In the genomic region with DNA sequence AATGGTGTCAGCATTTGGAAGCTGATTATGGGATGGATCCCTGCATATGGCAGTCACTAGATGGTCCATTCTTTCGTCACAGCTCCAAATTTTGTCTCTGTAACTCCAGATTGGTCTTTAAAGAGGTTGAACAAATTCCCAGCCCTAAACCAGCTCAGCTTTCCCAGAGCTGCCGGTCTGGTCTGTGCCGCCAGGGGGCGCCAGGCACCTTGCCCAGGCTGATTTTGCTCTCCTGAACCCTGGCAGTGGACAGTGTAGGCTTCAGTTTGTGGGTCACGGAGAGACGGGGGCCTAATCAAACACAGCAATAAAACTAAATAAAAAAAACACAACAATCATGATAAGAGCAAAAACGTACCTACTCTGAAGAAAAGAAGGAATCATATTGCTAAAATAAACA, we compare ENCODE assay signal across 10 mouse cellular contexts. TPM values are rescaled to one million over a fixed set of nuclear protein-coding genes. Genes with fewer than 3 reads are reported as not detected.
DNase-seq lines count a peak whose midpoint lies in the region; ATAC-seq and TF ChIP-seq lines count a peak whose summit lies in the region.
"Had no signal": no experiment of that assay in that cellular context is flagged by ENCODE, and none has a peak within 500 bp of the region (broad histone marks: within the 10 kb centered on the region; RNA-seq: fewer than 3 reads in every experiment).

No protein-coding gene starts in this region.

- H3K27ac ChIP-seq in midbrain, embryonic 10.5 days (replicated peaks), result no peak overlapping the region
- no peak overlapping the region for H3K27ac ChIP-seq in midbrain, embryonic 16.5 days (ENCODE audit: low read length)
- no peak overlapping the region for H3K27ac ChIP-seq in embryonic facial prominence, embryonic 11.5 days (replicated peaks; ENCODE audit: low read depth, low read length)
- H3K27ac ChIP-seq in hindbrain, postnatal 0 days, result no peak overlapping the region
- no peak overlapping the region for H3K27ac ChIP-seq in limb, embryonic 11.5 days (replicated peaks; ENCODE audit: low read depth, low read length)

- H3K4me1 ChIP-seq in midbrain, embryonic 10.5 days, result peaks cover 16% of the 10 kb centered on the region
- H3K4me1 ChIP-seq in midbrain, embryonic 16.5 days (ENCODE audit: control insufficient read depth, insufficient read depth, low read length), result peaks cover 13% of the 10 kb centered on the region
- 0 out of 2 replicates have a peak, but pooled peaks cover 3% of the 10 kb centered on the region for H3K4me1 ChIP-seq in embryonic facial prominence, embryonic 11.5 days (ENCODE audit: control insufficient read depth, insufficient read depth, low read length)
- H3K4me1 ChIP-seq in hindbrain, postnatal 0 days (ENCODE audit: insufficient read depth, low read length), result peaks cover 12% of the 10 kb centered on the region; the same call in 1 of the 2 replicates
- peaks cover 8% of the 10 kb centered on the region for H3K4me1 ChIP-seq in limb, embryonic 11.5 days (ENCODE audit: control insufficient read depth, insufficient read depth, low read length)

- H3K36me3 ChIP-seq in midbrain, embryonic 10.5 days, result no peaks in the 10 kb centered on the region
- no peaks in the 10 kb centered on the region for H3K36me3 ChIP-seq in midbrain, embryonic 16.5 days (ENCODE audit: control insufficient read depth, insufficient read depth, low read length)
- no peaks in the 10 kb centered on the region for H3K36me3 ChIP-seq in embryonic facial prominence, embryonic 11.5 days (replicated peaks; ENCODE audit: control insufficient read depth, insufficient read depth, low read depth, low read length)
- H3K36me3 ChIP-seq in hindbrain, postnatal 0 days (ENCODE audit: insufficient read depth, low read length), result no peaks in the 10 kb centered on the region
- no peaks in the 10 kb centered on the region for H3K36me3 ChIP-seq in limb, embryonic 11.5 days (ENCODE audit: control insufficient read depth, insufficient read depth, low read length)

- no peak for ATAC-seq in midbrain, embryonic 16.5 days
- ATAC-seq in embryonic facial prominence, embryonic 11.5 days (replicated peaks; ENCODE audit: insufficient number of reproducible peaks, low FRiP score, low TSS enrichment, low read depth), result no peak
- ATAC-seq in hindbrain, postnatal 0 days, result no peak
- ATAC-seq in limb, embryonic 11.5 days (ENCODE audit: insufficient number of reproducible peaks, low FRiP score, low TSS enrichment, low read depth), result no peak

- peak; percentile 72 for DNase-seq in midbrain, embryonic 10.5 days (ENCODE audit: low spot score)
- peak; percentile 87 for DNase-seq in adrenal gland, postnatal 14 days
- DNase-seq in embryonic facial prominence, embryonic 11.5 days (ENCODE audit: low spot score), result peak; percentile 71
- peak; percentile 58 for DNase-seq in hindbrain, postnatal 0 days (ENCODE audit: low spot score)
- peak; percentile 84 for DNase-seq in limb, embryonic 11.5 days (ENCODE audit: low spot score)
- peak; percentile 46 for DNase-seq in ovary, postnatal 10 days (ENCODE audit: low spot score)
- DNase-seq in thymus, postnatal 14 days, result peak; percentile 67

- no peak overlapping the region for H3K4me2 ChIP-seq in midbrain, embryonic 16.5 days (ENCODE audit: low read length)
- H3K4me2 ChIP-seq in embryonic facial prominence, embryonic 11.5 days (ENCODE audit: low read depth, low read length), result no peak overlapping the region
- no peak overlapping the region for H3K4me2 ChIP-seq in hindbrain, postnatal 0 days (ENCODE audit: low read depth, low read length)
- H3K4me2 ChIP-seq in limb, embryonic 11.5 days (ENCODE audit: low read depth, severe bottlenecking), result no peak overlapping the region

- TF ChIP-seq CTCF in hindbrain, postnatal 0 days (IDR thresholded peaks at IDR 0.05; ENCODE audit: low read depth), result peak; percentile 83

- WGBS in midbrain, embryonic 10.5 days, result 19% methylated on average over 7 of the region's 7 CpGs
- 19% methylated on average over 7 of the region's 7 CpGs for WGBS in midbrain, embryonic 16.5 days
- 17% methylated on average over 7 of the region's 7 CpGs for WGBS in embryonic facial prominence, embryonic 11.5 days
- 21% methylated on average over 7 of the region's 7 CpGs for WGBS in hindbrain, postnatal 0 days
- WGBS in limb, embryonic 11.5 days, result 22% methylated on average over 7 of the region's 7 CpGs

- H3K4me3 ChIP-seq in midbrain, embryonic 10.5 days, result no peak overlapping the region
- no peak overlapping the region for H3K4me3 ChIP-seq in midbrain, embryonic 16.5 days (ENCODE audit: low read depth, low read length)
- H3K4me3 ChIP-seq in embryonic facial prominence, embryonic 11.5 days (ENCODE audit: low read depth, low read length), result no peak overlapping the region
- H3K4me3 ChIP-seq in hindbrain, postnatal 0 days (ENCODE audit: low read length), result no peak overlapping the region
- H3K4me3 ChIP-seq in limb, embryonic 11.5 days (ENCODE audit: low read depth, low read length), result no peak overlapping the region
- H3K4me3 ChIP-seq: erythroblast, embryonic 14.5 days; myocyte had no signal

- no peaks in the 10 kb centered on the region for H3K27me3 ChIP-seq in midbrain, embryonic 10.5 days (ENCODE audit: low read depth, poor library complexity, severe bottlenecking)
- no peaks in the 10 kb centered on the region for H3K27me3 ChIP-seq in midbrain, embryonic 16.5 days (ENCODE audit: control insufficient read depth, insufficient read depth, low read depth, low read length)
- no peaks in the 10 kb centered on the region for H3K27me3 ChIP-seq in embryonic facial prominence, embryonic 11.5 days (ENCODE audit: control insufficient read depth, insufficient read depth, low read length)
- no peaks in the 10 kb centered on the region for H3K27me3 ChIP-seq in hindbrain, postnatal 0 days (ENCODE audit: insufficient read depth, low read length)
- no peaks in the 10 kb centered on the region for H3K27me3 ChIP-seq in limb, embryonic 11.5 days (ENCODE audit: control insufficient read depth, insufficient read depth, low read length)

- no peaks in the 10 kb centered on the region for H3K9me3 ChIP-seq in midbrain, embryonic 10.5 days (replicated peaks)
- no peaks in the 10 kb centered on the region for H3K9me3 ChIP-seq in midbrain, embryonic 16.5 days (replicated peaks; ENCODE audit: control insufficient read depth, low read length, poor library complexity, severe bottlenecking)
- no peaks in the 10 kb centered on the region for H3K9me3 ChIP-seq in embryonic facial prominence, embryonic 11.5 days (replicated peaks; ENCODE audit: control insufficient read depth, low read length)
- H3K9me3 ChIP-seq in hindbrain, postnatal 0 days (ENCODE audit: low read length), result no peaks in the 10 kb centered on the region
- H3K9me3 ChIP-seq in limb, embryonic 11.5 days (ENCODE audit: control insufficient read depth, low read length), result no peaks in the 10 kb centered on the region

- H3K9ac ChIP-seq in midbrain, embryonic 16.5 days (ENCODE audit: low read depth, low read length), result no peak overlapping the region
- no peak overlapping the region for H3K9ac ChIP-seq in embryonic facial prominence, embryonic 11.5 days (replicated peaks; ENCODE audit: low read length)
- no peak overlapping the region for H3K9ac ChIP-seq in hindbrain, postnatal 0 days (replicated peaks; ENCODE audit: low read length)
- no peak overlapping the region for H3K9ac ChIP-seq in limb, embryonic 11.5 days (ENCODE audit: low read length)

RNA-seq across cellular contexts. Expression of gene Dusp23, which starts 13.5 kb away (rescaled TPM):
- 9.1 and 9.5 TPM in 2 replicates for polyA plus RNA-seq in midbrain, embryonic 10.5 days (2016; fragmentation: Nextera tagmentation; extraction: Ambion mirVana)
- polyA plus RNA-seq in midbrain, embryonic 16.5 days (2015; fragmentation: Nextera tagmentation; extraction: Ambion mirVana), result 7.1 and 8.0 TPM in 2 replicates
- 11.6 and 12.4 TPM in 2 replicates for total RNA-seq in adrenal gland, postnatal 14 days (2021)
- polyA plus RNA-seq in embryonic facial prominence, embryonic 11.5 days (2014; fragmentation: Nextera tagmentation; extraction: Ambion mirVana), result 9.7 and 10.1 TPM in 2 replicates
- total RNA-seq in hindbrain, postnatal 0 days (2014; rRNA removed), result 2.4 and 3.8 TPM in 2 replicates
- polyA plus RNA-seq in hindbrain, postnatal 0 days (2015; fragmentation: Nextera tagmentation; extraction: Ambion mirVana), result 8.8 and 9.0 TPM in 2 replicates
- polyA plus RNA-seq in limb, embryonic 11.5 days (2014; fragmentation: Nextera tagmentation; extraction: Ambion mirVana), result 13.1 and 13.8 TPM in 2 replicates
- polyA plus RNA-seq: erythroblast, embryonic 14.5 days had no signal

RNA-seq across cellular contexts. Expression of gene Fcrl6, which starts 16.9 kb away (rescaled TPM):
- polyA plus RNA-seq in midbrain, embryonic 10.5 days (2016; fragmentation: Nextera tagmentation; extraction: Ambion mirVana), result 0.22 and 0.42 TPM in 2 replicates
- 0.09 and 0.12 TPM in 2 replicates for polyA plus RNA-seq in midbrain, embryonic 16.5 days (2015; fragmentation: Nextera tagmentation; extraction: Ambion mirVana)
- total RNA-seq in adrenal gland, postnatal 14 days (2021), result not detected in 2 replicates
- polyA plus RNA-seq in embryonic facial prominence, embryonic 11.5 days (2014; fragmentation: Nextera tagmentation; extraction: Ambion mirVana), result 0.11 and 0.24 TPM in 2 replicates
- 0.18 TPM in 1 of 2 replicates, not detected in the other for total RNA-seq in hindbrain, postnatal 0 days (2014; rRNA removed)
- not detected in 2 replicates for polyA plus RNA-seq in hindbrain, postnatal 0 days (2015; fragmentation: Nextera tagmentation; extraction: Ambion mirVana)
- polyA plus RNA-seq in limb, embryonic 11.5 days (2014; fragmentation: Nextera tagmentation; extraction: Ambion mirVana), result 1.1 and 1.7 TPM in 2 replicates
- polyA plus RNA-seq: erythroblast, embryonic 14.5 days; myocyte had no signal

RNA-seq across cellular contexts. Expression of gene Slamf8, which starts 28.9 kb away (rescaled TPM):
- polyA plus RNA-seq in midbrain, embryonic 10.5 days (2016; fragmentation: Nextera tagmentation; extraction: Ambion mirVana), result not detected in 2 replicates
- not detected in 2 replicates for polyA plus RNA-seq in midbrain, embryonic 16.5 days (2015; fragmentation: Nextera tagmentation; extraction: Ambion mirVana)
- 0.98 TPM in 1 of 2 replicates, not detected in the other for total RNA-seq in adrenal gland, postnatal 14 days (2021)
- polyA plus RNA-seq in embryonic facial prominence, embryonic 11.5 days (2014; fragmentation: Nextera tagmentation; extraction: Ambion mirVana), result not detected in 2 replicates
- 0.11 TPM in 1 of 2 replicates, not detected in the other for total RNA-seq in hindbrain, postnatal 0 days (2014; rRNA removed)
- 0.14 TPM in 1 of 2 replicates, not detected in the other for polyA plus RNA-seq in hindbrain, postnatal 0 days (2015; fragmentation: Nextera tagmentation; extraction: Ambion mirVana)
- polyA plus RNA-seq in limb, embryonic 11.5 days (2014; fragmentation: Nextera tagmentation; extraction: Ambion mirVana), result 0.08 and 0.18 TPM in 2 replicates
- polyA plus RNA-seq: erythroblast, embryonic 14.5 days; myocyte had no signal
